Mouse (Mus musculus): ENCODE measurements around the gene Ngly1. TPM values are rescaled to one million over a fixed set of nuclear protein-coding genes. Genes with fewer than 3 reads are reported as not detected.

Gene Ngly1
- polyA plus RNA-seq, 1 experiment from 2014 or later = 26.9 TPM

DNA sequence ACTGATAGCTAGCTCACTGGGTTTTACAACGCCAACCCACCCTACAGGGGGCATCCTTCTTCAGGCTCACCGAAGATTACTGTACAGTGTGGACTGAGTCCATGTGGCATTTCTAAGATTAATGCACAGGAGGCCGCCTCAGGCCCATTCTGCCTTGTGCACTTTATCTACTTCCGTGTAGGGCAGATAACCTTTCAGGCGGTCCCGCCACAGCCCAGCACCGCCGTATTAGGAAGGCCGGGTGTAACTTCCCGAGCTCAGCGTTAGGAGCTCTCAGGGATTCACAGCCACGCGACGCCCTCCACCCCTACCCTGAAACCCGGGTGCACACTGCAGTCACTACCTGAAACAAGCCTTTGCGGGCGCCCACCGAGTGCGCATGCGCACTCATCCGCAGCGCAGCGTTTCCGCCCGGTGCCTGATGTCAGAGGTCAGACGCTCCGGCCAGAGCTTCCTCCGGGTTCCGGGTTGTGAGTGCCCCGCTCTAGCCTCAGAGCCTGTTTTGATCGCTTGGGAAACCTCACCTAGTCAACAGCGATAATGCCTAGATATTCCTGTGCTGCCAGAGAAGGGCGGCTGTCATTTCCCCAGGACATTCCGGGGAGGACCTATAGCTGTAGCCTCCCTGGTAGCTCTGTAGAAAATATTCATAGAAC, 6.0 kb upstream of the Ngly1 start:
- peaks cover 9% of the 10 kb centered on the region for H3K4me1 ChIP-seq
- H3K4me3 ChIP-seq (replicated peaks) = peak overlapping the region; percentile 50
- peak overlapping the region; percentile 62 for H3K9ac ChIP-seq
- H3K9me3 ChIP-seq = no peaks in the 10 kb centered on the region
- WGBS = 8% methylated on average over 34 of the region's 34 CpGs
- H3K27me3 ChIP-seq = no peaks in the 10 kb centered on the region
- peak overlapping the region; percentile 65 for H3K4me2 ChIP-seq
- H3K36me3 ChIP-seq (replicated peaks) = no peaks in the 10 kb centered on the region
- peak; percentile 92 for ATAC-seq (ENCODE audit: low FRiP score)
- H3K27ac ChIP-seq = peak overlapping the region; percentile 64; the same call in 1 of the 2 replicates

DNA sequence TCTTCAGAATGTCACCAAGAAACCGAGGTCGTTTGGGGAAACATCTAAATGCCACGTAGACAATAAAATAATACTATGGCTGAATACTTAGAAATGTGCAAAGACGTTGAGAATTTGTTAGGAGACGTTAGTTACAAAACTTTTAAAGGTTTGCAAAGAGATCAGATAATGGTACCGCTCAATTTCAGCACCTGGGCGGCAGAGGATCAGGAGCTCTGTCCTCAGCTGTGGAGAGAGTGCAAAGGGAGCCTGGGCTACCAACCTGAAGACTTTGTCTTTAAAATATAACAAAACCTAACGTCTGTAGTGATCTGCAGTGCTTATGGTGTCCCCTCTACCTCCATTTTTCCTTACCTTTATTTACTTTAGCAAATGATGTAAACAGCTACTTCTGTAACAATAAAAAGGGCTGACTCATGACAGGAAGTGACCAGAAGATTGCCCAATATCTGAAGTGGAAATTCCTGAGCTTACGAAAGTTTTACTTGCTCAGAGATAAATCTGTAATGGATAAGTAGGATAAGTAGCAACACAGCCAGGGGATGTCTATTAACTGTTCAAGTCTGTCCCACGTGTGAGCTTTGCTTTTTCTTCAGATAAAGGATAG, 5.4 kb upstream of the Ngly1 start:
- Histone ChIP-seq H3K27me3 (no peaks in the 10 kb centered on the region), H3K4me2 (peak overlapping the region; percentile 65), H3K36me3 (replicated peaks) (no peaks in the 10 kb centered on the region), H3K9ac (peak overlapping the region; percentile 62), H3K4me1 (peaks cover 11% of the 10 kb centered on the region), H3K9me3 (no peaks in the 10 kb centered on the region), H3K4me3 (replicated peaks) (peak overlapping the region; percentile 50), H3K27ac (peak overlapping the region; percentile 64; the same call in 1 of the 2 replicates)
- 20% methylated on average over 10 of the region's 10 CpGs for WGBS
- no peak for ATAC-seq (ENCODE audit: low FRiP score)

DNA sequence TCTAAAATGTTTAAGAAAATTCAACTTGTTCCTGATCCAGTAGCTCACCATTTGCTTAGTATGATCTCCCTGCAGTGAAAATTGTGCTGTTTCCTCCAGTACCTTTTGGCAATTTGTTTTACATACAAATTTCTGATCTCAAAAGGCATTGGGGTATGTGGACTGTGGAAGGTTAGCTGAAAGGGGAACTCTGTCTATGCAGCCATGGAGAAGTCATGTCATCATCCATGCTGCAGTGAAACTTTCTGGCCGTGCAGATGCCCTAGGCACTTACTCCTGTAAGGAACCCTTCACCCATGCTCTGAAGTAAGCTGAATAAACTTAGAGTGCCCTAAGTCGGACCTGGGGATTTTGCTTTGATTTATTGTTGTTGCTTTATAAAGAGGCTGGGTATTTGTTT, 4.7 kb upstream of the Ngly1 start:
- H3K4me1 ChIP-seq = peaks cover 15% of the 10 kb centered on the region
- H3K4me2 ChIP-seq = no peak overlapping the region
- H3K27me3 ChIP-seq = no peaks in the 10 kb centered on the region
- ATAC-seq (ENCODE audit: low FRiP score) = no peak
- no peaks in the 10 kb centered on the region for H3K36me3 ChIP-seq (replicated peaks)
- H3K4me3 ChIP-seq (replicated peaks) = no peak overlapping the region
- WGBS = 51% methylated on average over 2 of the region's 2 CpGs
- no peak overlapping the region for H3K27ac ChIP-seq
- no peak overlapping the region for H3K9ac ChIP-seq
- no peaks in the 10 kb centered on the region for H3K9me3 ChIP-seq

DNA sequence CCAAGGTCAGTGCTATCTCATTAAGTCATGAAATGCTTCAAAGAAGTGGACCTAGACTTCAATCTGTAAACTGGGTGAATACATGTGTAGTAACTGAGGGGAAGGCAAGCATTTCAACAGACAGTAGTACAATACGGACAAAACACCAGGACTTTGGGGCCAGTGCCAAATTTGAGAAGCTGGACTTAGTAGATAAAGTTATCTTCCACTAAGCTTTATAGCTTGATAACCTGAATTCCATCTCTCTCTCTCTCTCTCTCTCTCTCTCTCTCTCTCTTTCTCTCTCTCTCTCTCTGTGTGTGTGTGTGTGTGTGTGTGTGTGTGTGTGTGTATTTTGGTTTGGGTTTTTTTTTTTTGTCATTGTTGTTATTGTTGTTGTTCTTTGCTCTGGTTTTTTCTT, 4.0 kb upstream of the Ngly1 start:
- ATAC-seq (ENCODE audit: low FRiP score) = no peak
- no peak overlapping the region for H3K27ac ChIP-seq
- no peak overlapping the region for H3K4me3 ChIP-seq (replicated peaks)
- no peaks in the 10 kb centered on the region for H3K9me3 ChIP-seq
- no peak overlapping the region for H3K9ac ChIP-seq
- H3K27me3 ChIP-seq = no peaks in the 10 kb centered on the region
- no peaks in the 10 kb centered on the region for H3K36me3 ChIP-seq (replicated peaks)
- H3K4me2 ChIP-seq = no peak overlapping the region
- 81% methylated on average over 1 of the region's 1 CpGs for WGBS
- peaks cover 21% of the 10 kb centered on the region for H3K4me1 ChIP-seq

DNA sequence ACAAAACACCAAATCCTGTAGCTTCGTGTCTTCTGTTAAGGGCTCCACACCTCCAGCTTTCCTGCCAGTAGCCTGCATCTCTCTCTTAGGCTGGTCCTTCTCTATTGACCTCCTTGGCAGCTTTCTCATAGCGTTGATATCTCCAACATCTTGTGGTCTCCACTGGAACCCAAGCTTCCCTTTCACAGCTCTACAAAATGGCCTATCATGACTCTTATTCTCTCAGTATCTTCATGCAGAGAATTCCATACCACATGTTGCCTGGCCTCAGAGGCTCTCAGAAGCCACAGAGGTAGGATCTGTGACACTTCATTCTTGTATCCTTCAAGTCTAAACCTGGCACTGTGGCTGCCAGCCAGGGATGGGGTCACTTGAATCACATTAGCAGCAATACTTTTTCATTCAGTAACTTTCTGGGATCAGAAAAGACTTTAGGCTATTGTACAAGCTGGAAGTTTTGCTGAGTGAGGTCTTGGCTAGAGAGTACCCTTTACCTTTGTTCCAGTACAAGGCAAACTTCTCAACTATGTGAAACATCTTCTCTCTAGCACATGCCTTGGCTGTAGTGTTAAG, 2.7 kb upstream of the Ngly1 start:
- WGBS = 84% methylated on average over 2 of the region's 2 CpGs
- no peaks in the 10 kb centered on the region for H3K27me3 ChIP-seq
- H3K4me3 ChIP-seq (replicated peaks) = no peak overlapping the region
- no peak for ATAC-seq (ENCODE audit: low FRiP score)
- no peaks in the 10 kb centered on the region for H3K36me3 ChIP-seq (replicated peaks)
- no peak overlapping the region for H3K4me2 ChIP-seq
- peaks cover 21% of the 10 kb centered on the region for H3K4me1 ChIP-seq
- H3K9me3 ChIP-seq = no peaks in the 10 kb centered on the region
- H3K9ac ChIP-seq = no peak overlapping the region
- H3K27ac ChIP-seq = no peak overlapping the region

DNA sequence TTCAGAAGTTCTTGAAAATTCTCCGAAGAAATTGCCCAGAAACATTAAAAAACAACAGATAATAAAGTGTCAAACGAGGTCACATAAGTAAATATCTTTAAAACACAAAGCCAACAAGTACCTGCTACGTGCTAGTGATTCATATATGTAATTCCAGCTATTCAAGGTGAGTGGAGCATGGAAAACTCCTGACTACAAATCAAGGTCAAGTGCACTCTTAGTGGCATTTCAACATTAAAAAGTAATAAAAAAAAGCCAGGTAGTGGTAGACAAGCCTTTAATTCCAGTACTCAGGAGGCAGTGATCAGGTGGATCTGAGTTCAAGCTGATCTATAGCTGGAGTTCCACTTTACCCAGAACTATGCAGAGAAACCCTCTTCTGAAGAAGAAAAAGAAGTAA, 945 bp upstream of the Ngly1 start:
- 77% methylated on average over 3 of the region's 3 CpGs for WGBS
- ATAC-seq (ENCODE audit: low FRiP score) = no peak
- H3K9me3 ChIP-seq = no peaks in the 10 kb centered on the region
- no peaks in the 10 kb centered on the region for H3K27me3 ChIP-seq
- H3K4me1 ChIP-seq = peaks cover 17% of the 10 kb centered on the region
- H3K27ac ChIP-seq = no peak overlapping the region
- no peak overlapping the region for H3K4me3 ChIP-seq (replicated peaks)
- no peak overlapping the region for H3K9ac ChIP-seq
- H3K36me3 ChIP-seq (replicated peaks) = no peaks in the 10 kb centered on the region
- peak overlapping the region; percentile 73 for H3K4me2 ChIP-seq

DNA sequence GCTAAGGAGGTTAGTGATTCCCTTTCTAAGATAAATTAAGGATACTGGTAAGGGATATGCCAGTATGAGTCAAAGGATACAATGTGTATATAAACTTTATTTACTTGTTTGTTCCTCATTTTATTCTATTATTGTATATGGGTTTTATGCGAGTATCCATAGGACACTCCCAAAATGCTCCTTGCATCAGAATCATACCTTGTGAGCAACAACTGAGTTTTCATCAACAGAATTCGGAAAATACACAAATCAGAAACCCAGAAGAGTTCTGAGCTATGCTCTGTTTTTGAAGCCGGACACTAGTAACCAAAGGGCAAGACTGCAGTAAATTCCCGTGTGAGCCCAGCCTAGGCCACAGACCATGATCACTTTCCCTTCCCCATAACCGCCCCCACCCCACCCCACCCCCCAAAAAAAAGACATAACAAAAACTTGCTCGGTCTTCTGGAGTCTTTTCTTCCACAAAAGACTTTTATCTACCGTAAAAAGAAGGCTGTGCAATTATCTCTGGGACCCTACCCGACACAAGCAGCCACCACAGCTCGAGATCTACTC, 400 bp upstream of the Ngly1 start:
- Histone ChIP-seq H3K9me3 (no peaks in the 10 kb centered on the region), H3K4me2 (peak overlapping the region; percentile 73), H3K9ac (peak overlapping the region; percentile 81), H3K4me3 (replicated peaks) (peak overlapping the region; percentile 73), H3K27me3 (no peaks in the 10 kb centered on the region), H3K36me3 (replicated peaks) (no peaks in the 10 kb centered on the region), H3K4me1 (peaks cover 13% of the 10 kb centered on the region), H3K27ac (no peak overlapping the region)
- ATAC-seq (ENCODE audit: low FRiP score) = peak; percentile 45
- 19% methylated on average over 9 of the region's 9 CpGs for WGBS

DNA sequence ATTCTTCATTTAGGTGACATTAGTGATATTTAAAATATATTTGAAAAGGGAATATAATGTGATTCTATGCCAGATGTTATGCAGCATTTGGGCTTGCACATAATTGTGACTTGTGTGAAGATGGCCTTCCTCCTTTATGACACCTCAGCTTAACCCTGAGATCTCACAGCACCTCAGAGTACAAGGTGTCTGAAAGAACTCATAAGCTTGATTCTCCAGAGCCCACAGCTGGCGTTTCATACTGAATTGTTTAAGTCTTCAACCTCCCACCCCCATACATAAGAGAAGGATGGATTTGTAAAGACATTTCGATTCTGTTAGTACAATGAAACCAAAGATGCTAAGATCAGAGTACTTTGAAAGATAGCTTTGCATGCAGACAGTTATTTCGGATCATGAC, 1.0 kb downstream of the Ngly1 start:
- no peaks in the 10 kb centered on the region for H3K27me3 ChIP-seq
- WGBS = 73% methylated on average over 3 of the region's 3 CpGs
- ATAC-seq (ENCODE audit: low FRiP score) = no peak
- H3K4me3 ChIP-seq (replicated peaks) = peak overlapping the region; percentile 73
- H3K27ac ChIP-seq = no peak overlapping the region
- no peaks in the 10 kb centered on the region for H3K9me3 ChIP-seq
- H3K4me2 ChIP-seq = peak overlapping the region; percentile 73
- no peaks in the 10 kb centered on the region for H3K36me3 ChIP-seq (replicated peaks)
- peaks cover 11% of the 10 kb centered on the region for H3K4me1 ChIP-seq
- H3K9ac ChIP-seq = peak overlapping the region; percentile 81

DNA sequence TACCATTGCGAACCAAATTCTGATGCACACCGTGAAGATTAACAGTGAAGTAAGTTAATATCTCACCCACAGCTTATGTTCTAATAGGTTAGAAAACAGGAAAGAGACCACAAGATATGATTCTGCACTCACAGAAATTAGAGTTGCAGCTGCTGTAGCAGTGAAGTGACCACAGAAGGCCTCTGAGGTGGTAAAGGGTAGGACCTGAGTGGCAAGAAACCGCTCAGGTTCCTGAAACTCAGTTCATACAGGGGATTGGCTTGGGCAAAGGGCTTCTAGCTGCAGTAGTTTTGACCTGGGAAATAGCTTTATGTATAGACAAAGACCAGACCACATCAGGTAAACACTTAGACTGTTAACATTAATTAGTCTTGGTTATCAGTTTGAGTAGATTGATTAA, 6.7 kb downstream of the Ngly1 start:
- H3K36me3 ChIP-seq (replicated peaks) = peaks cover 9% of the 10 kb centered on the region; the same call in 1 of the 2 replicates
- no peaks in the 10 kb centered on the region for H3K27me3 ChIP-seq
- no peak for ATAC-seq (ENCODE audit: low FRiP score)
- H3K27ac ChIP-seq = no peak overlapping the region
- H3K4me3 ChIP-seq (replicated peaks) = no peak overlapping the region
- H3K9me3 ChIP-seq = no peaks in the 10 kb centered on the region
- H3K9ac ChIP-seq = no peak overlapping the region
- no peak overlapping the region for H3K4me2 ChIP-seq
- 94% methylated on average over 3 of the region's 3 CpGs for WGBS
- no peaks in the 10 kb centered on the region for H3K4me1 ChIP-seq

DNA sequence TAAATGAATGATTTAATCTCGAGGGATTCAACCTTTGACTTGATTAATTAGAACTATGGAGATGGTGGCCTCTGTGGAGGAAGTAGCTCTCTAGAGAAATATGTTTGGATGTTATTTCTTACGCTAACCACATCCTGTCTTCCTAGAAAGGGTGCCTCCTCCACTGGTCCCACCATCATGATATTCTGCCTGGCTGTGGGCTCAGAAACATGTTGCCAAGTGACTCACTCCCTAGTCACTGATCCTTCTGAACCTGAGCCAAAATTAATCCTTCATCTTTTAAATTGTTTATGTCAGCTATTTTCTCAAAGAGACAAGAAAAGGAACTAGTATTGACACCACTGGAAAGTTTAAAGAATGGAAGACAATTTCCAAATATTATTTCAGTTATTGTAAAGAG, 7.1 kb downstream of the Ngly1 start:
- no peak overlapping the region for H3K9ac ChIP-seq
- peaks cover 9% of the 10 kb centered on the region; the same call in 1 of the 2 replicates for H3K36me3 ChIP-seq (replicated peaks)
- H3K4me2 ChIP-seq = no peak overlapping the region
- no peaks in the 10 kb centered on the region for H3K27me3 ChIP-seq
- H3K9me3 ChIP-seq = no peaks in the 10 kb centered on the region
- no peak for ATAC-seq (ENCODE audit: low FRiP score)
- no peak overlapping the region for H3K27ac ChIP-seq
- H3K4me1 ChIP-seq = no peaks in the 10 kb centered on the region
- H3K4me3 ChIP-seq (replicated peaks) = no peak overlapping the region
- WGBS = 88% methylated on average over 2 of the region's 2 CpGs

DNA sequence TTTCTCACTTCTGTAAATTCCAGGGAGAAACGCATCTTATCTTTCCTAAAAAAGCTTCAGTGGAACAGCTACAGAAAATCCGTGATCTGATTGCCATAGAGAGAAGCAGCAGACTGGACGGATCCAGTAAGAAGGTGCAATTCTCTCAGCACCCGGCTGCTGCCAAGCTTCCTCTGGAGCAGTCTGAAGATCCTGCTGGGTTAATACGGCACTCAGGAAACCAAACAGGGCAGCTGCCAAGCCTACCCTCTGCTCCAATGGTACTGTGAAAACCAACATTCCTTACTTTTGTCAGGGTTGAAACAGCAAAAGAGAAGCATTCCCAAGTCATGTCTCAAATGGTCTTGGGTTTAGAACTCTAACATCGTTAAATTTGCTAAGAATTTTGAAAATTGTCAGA, 11.5 kb downstream of the Ngly1 start:
- Histone ChIP-seq H3K4me1 (no peaks in the 10 kb centered on the region), H3K9ac (no peak overlapping the region), H3K36me3 (replicated peaks) (peaks cover 6% of the 10 kb centered on the region; the same call in 1 of the 2 replicates), H3K4me2 (no peak overlapping the region), H3K9me3 (no peaks in the 10 kb centered on the region), H3K4me3 (replicated peaks) (no peak overlapping the region), H3K27ac (no peak overlapping the region), H3K27me3 (no peaks in the 10 kb centered on the region)
- WGBS = 81% methylated on average over 6 of the region's 6 CpGs
- no peak for ATAC-seq (ENCODE audit: low FRiP score)

DNA sequence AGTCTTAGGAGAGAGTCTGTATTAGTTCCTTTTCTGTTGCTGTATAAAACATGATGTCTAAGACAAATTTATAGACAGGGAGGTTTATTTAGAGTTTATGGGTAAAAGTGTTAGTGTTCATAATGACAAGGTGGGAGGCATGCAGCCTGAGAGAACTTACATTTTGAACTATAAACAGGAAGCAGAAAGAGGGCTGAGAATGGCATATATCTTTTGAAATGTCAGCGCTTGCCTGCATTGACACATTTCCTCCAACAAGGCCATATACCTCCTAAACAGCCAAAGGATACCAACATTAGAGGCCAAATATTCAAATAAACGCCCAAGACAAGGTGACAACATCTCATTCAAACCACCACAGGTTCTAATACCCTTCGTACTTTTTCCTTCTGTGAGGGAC, 12.8 kb downstream of the Ngly1 start:
- 89% methylated on average over 3 of the region's 3 CpGs for WGBS
- Histone ChIP-seq H3K27me3 (no peaks in the 10 kb centered on the region), H3K4me3 (replicated peaks) (no peak overlapping the region), H3K4me2 (no peak overlapping the region), H3K36me3 (replicated peaks) (peaks cover 3% of the 10 kb centered on the region; the same call in 1 of the 2 replicates), H3K27ac (no peak overlapping the region), H3K9me3 (no peaks in the 10 kb centered on the region), H3K9ac (no peak overlapping the region), H3K4me1 (no peaks in the 10 kb centered on the region)
- ATAC-seq (ENCODE audit: low FRiP score) = no peak
